Mouse (Mus musculus) E14TG2a.4 (cell line): ENCODE measurements at regions not wholly inside any gene's neighbourhood (a gene's known extent, or its start where the extent isn't known, plus 50 kb on each side); places are given as distances from the start of the nearest gene placed in this dataset.

Source experiments
- CTCF ChIP-seq: conservative IDR thresholded peaks from 2 replicates; pipeline ENCODE4 v1.5.1; 2014; ENCODE audit warnings: low read length
- NANOG ChIP-seq: IDR thresholded peaks from 2 replicates; pipeline ENCODE4 v1.6.1; 2014; ENCODE audit warnings: borderline replicate concordance, low read length, mixed read lengths

DNA sequence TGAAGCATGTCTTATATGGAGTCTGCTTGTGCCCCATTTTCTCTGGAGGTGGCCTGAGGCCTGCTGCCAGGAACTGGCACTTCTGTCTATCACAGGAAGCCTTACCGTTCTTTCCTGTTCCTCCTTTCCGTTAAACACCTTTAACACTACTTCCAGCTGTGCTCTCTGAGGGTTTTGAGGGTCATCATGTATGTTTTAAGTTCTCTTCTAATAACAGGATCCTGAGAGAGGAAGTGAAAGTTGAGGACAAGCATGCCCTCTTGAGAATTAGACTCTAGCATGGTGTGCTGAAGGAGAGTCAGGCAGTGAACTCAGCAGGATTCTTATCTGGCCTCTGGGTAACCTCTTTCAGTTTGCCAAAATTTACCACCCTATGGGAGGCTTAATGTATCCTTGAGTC, 418.0 kb upstream of the 9430069I07Rik start:
- no peak for TF ChIP-seq CTCF
- no peak for TF ChIP-seq NANOG
